Mouse (Mus musculus) liver, postnatal 0 days (tissue): Measurements from ENCODE around the gene Rps6ka1. TPM values are rescaled to one million over a fixed set of nuclear protein-coding genes. Genes with fewer than 3 reads are reported as not detected.
A peak's percentile ranks its signal among the peaks of the same experiment; 100 is the strongest.

Experiments
- ATAC-seq: fragments of 200-750 bp; cut with Nextera tagmentation; 2 replicates; pipeline ENCODE4 v1.8.0; 2017; ENCODE audit warnings: mild to moderate bottlenecking, moderate library complexity
- DNase-seq: peaks from one replicate; pipeline ENCODE4 v3.0.0-alpha.2; 2016
- H3K27ac ChIP-seq: fragments of 300-500 bp; sonication (generic); 2 replicates; pipeline ENCODE4 v1.5.1; 2014; ENCODE audit warnings: antibody characterized with exemption, moderate library complexity, mild to moderate bottlenecking, low read depth
- H3K27me3 ChIP-seq: fragments of 300-500 bp; sonication (generic); 2 replicates; pipeline ENCODE4 v1.6.1; 2014; ENCODE audit warnings: low read length, control low read depth, mixed read lengths; ENCODE audit not compliant: insufficient read depth
- H3K36me3 ChIP-seq: fragments of 300-500 bp; sonication (generic); replicated peaks from 2 replicates; pipeline ENCODE4 v1.6.1; 2014; ENCODE audit warnings: mild to moderate bottlenecking, control low read depth, low read length, moderate library complexity, mixed read lengths; ENCODE audit not compliant: insufficient read depth
- H3K4me1 ChIP-seq: fragments of 300-500 bp; sonication (generic); 2 replicates; pipeline ENCODE4 v1.6.1; 2014; ENCODE audit warnings: antibody characterized with exemption, mild to moderate bottlenecking, control low read depth; ENCODE audit not compliant: insufficient read depth
- H3K4me2 ChIP-seq: fragments of 300-500 bp; sonication (generic); 2 replicates; pipeline ENCODE4 v1.6.1; 2014; ENCODE audit warnings: low read depth, mild to moderate bottlenecking, low read length, moderate library complexity, mixed read lengths
- H3K4me3 ChIP-seq: fragments of 300-500 bp; sonication (generic); 2 replicates; pipeline ENCODE4 v1.5.1; 2014; ENCODE audit warnings: low read depth, low read length
- H3K9ac ChIP-seq: fragments of 300-500 bp; sonication (generic); replicated peaks from 2 replicates; pipeline ENCODE4 v1.6.1; 2014; ENCODE audit warnings: mild to moderate bottlenecking, moderate library complexity
- H3K9me3 ChIP-seq: fragments of 300-500 bp; sonication (generic); 2 replicates; pipeline ENCODE4 v1.6.1; 2016; ENCODE audit warnings: mild to moderate bottlenecking, control low read depth, low read length, mixed read lengths
- CTCF ChIP-seq: sonication (generic); IDR thresholded peaks from 2 replicates; pipeline ENCODE4 v1.5.1; 2016; ENCODE audit warnings: antibody characterized with exemption, low read depth
- EP300 ChIP-seq: IDR thresholded peaks from 2 replicates; pipeline ENCODE4 v1.6.1; 2016; ENCODE audit warnings: antibody characterized with exemption, low read depth, mild to moderate bottlenecking
- WGBS: fragments of 180-500 bp; shearing (Covaris S2); extraction: QIAGEN DNeasy Blood & Tissue Kit; methylation state at CpG from one replicate; pipeline ENCODE4 v1.1.7; 2014; ENCODE audit not compliant: insufficient replicate concordance; 5-methylcytosine and 5-hydroxymethylcytosine counted together
- polyA plus RNA-seq: library from polyadenylated mRNA; unstranded; fragments of >200 nt; fragmentation: Nextera tagmentation; extraction: Ambion mirVana; gene quantifications from 2 replicates; pipeline ENCODE4 v1.2.1, GENCODE M21; 2015

Rps6ka1 gene
- polyA plus RNA-seq, 1 experiment from 2014 or later, result 36.9 TPM

DNA sequence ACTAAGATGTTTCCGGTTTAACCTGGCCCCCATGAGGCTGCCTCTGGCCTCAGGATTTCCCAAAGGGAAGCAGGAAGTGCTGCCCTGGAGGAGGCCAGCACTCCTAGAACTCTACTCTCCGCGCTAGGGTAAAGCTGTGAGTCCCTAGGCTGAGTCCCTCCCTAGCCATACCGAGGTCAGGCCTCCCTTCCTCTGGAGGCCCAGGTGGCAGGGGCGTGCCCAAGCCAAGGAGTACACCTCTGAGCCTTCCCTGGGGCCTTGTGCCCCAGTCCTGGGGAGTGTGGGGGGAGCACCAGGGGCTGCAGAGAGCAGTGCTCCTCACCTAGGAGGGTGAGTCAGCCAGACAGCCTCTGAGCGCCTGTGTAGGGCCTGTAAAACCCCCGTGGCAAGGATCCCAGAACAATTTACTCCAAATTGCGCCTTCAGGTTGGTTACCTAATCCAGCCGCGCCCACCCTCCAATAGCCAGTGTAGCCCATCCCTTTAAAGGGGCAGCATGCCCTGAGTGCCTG lies 1.6 kb downstream of the Rps6ka1 start:
- no peaks in the 10 kb centered on the region for H3K9me3 ChIP-seq
- TF ChIP-seq CTCF, result no peak
- TF ChIP-seq EP300, result no peak
- 39% methylated on average over 10 of the region's 10 CpGs for WGBS
- H3K9ac ChIP-seq, result peak overlapping the region; percentile 38; the same call in 1 of the 2 replicates
- no peaks in the 10 kb centered on the region for H3K36me3 ChIP-seq
- peaks cover 26% of the 10 kb centered on the region for H3K4me1 ChIP-seq
- 0 out of 2 replicates have a peak overlapping the region, but pooled peaks have one; percentile 35 for H3K27ac ChIP-seq
- peak overlapping the region; percentile 98 for H3K4me2 ChIP-seq
- no peaks in the 10 kb centered on the region for H3K27me3 ChIP-seq
- H3K4me3 ChIP-seq, result peak overlapping the region; percentile 77; the same call in 1 of the 2 replicates
- ATAC-seq, result no peak
- peak; percentile 42 for DNase-seq

DNA sequence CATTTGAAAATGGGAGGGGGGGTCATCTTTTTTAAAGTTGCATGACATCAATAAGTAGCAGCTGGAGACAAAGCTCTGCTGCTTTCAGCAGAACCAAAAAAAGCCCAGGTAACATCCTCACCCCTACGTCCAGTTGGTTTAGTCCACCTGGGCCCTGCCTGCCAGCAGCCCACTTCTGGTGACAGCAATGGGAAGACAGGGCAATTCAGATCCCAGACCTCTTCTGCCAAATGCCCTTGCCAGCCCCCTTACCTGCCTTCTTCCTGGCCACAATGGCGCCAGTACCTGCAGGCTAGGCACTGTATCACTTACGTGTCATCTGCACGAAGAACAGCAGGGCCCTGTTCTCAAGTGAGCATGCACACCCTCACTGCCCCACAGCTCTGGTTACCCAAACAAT lies 2.3 kb downstream of the Rps6ka1 start:
- H3K27ac ChIP-seq, result no peak overlapping the region
- no peaks in the 10 kb centered on the region for H3K9me3 ChIP-seq
- TF ChIP-seq CTCF (no peak), EP300 (no peak)
- no peak for DNase-seq
- no peak for ATAC-seq
- H3K9ac ChIP-seq, result no peak overlapping the region
- no peaks in the 10 kb centered on the region for H3K36me3 ChIP-seq
- peak overlapping the region; percentile 98 for H3K4me2 ChIP-seq
- H3K27me3 ChIP-seq, result no peaks in the 10 kb centered on the region
- 80% methylated on average over 4 of the region's 4 CpGs for WGBS
- H3K4me3 ChIP-seq, result no peak overlapping the region
- peaks cover 26% of the 10 kb centered on the region for H3K4me1 ChIP-seq

DNA sequence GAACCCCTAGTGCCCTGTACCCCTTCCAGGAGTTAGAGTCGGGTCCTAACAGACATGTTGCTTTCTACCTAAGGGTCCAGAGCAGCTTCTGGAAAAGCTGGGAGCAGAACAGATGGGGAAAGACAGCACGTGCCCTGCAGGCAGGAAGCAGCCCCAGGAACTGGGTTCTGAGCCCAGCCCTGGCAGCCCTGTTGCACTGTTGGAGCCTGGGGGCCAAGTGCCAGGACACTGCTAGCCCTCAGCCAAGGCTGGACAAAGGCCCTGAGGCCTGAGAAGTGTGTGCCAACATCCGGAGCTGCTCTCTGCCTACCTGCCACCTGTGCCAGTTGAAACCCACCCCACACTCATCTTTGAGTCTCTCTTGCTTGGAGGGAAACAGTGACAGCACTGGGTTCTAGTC lies 2.7 kb downstream of the Rps6ka1 start:
- Histone ChIP-seq H3K27ac (no peak overlapping the region), H3K9me3 (no peaks in the 10 kb centered on the region), H3K4me1 (peaks cover 26% of the 10 kb centered on the region), H3K4me3 (no peak overlapping the region), H3K36me3 (no peaks in the 10 kb centered on the region), H3K4me2 (no peak overlapping the region), H3K27me3 (no peaks in the 10 kb centered on the region), H3K9ac (no peak overlapping the region)
- WGBS, result 70% methylated on average over 3 of the region's 3 CpGs
- ATAC-seq (no peak), DNase-seq (no peak)
- TF ChIP-seq EP300, result no peak
- no peak for TF ChIP-seq CTCF

DNA sequence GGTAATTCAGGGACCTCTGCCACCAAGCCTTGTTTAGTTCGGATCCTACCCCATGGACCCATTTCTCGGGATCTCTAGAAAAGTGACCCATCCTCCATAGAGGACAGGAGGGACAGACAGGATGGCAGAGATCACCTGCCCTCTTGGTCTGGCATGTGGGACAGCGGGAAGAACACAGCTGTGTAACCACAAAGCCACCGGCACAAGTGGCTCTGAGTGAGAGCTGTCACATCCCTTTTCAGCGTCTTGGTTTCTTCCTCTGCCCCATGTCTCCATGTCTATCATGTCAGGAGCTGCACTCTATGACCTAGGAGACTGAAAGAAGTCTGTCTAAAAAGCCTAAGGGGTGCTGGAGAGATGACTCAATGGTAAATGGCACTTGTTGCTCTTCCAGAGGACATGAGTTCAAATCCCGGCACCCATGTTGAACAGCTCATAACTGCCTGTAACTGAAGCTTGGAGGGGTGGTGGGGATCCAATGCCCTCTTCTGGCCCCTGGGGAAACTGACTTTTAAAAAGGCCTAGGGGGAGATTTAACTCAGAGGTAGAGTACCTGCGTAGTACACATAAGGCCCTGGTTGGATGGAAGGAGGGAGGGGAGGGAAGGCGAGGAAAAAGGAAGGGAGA lies 3.4 kb downstream of the Rps6ka1 start:
- no peak overlapping the region for H3K4me2 ChIP-seq
- ATAC-seq (no peak), DNase-seq (peak; percentile 9)
- H3K9me3 ChIP-seq, result no peaks in the 10 kb centered on the region
- H3K9ac ChIP-seq, result no peak overlapping the region
- H3K4me3 ChIP-seq, result no peak overlapping the region
- H3K27me3 ChIP-seq, result no peaks in the 10 kb centered on the region
- no peak overlapping the region for H3K27ac ChIP-seq
- H3K36me3 ChIP-seq, result no peaks in the 10 kb centered on the region
- 71% methylated on average over 8 of the region's 8 CpGs for WGBS
- no peak for TF ChIP-seq EP300
- 0 out of 2 replicates have a peak, but pooled peaks have one; percentile 9 for TF ChIP-seq CTCF
- peaks cover 32% of the 10 kb centered on the region for H3K4me1 ChIP-seq

DNA sequence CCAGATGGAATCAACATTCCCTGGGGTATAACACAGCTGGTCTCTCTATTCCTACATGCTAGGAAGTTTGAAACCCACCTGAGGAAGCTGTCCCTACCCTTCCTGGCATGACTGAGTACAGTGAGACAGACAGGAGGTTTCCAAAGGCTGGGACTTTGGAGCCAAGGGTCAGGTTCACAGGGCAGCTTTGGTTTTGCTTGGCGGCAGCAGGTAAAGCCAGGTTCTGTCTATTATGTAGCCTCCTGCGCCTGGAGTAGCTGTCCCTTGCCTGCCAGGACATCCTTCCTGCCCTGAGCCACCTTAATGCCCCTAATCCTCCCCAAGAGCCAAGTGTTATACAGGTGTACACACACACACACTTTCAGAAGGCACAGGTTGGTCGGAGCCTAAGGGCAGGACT lies 5.7 kb downstream of the Rps6ka1 start:
- Histone ChIP-seq H3K4me1 (peaks cover 32% of the 10 kb centered on the region), H3K36me3 (no peaks in the 10 kb centered on the region), H3K9me3 (no peaks in the 10 kb centered on the region), H3K4me3 (no peak overlapping the region), H3K27ac (peak overlapping the region; percentile 16; the same call in 1 of the 2 replicates), H3K9ac (0 out of 2 replicates have a peak overlapping the region, but pooled peaks have one; percentile 11), H3K4me2 (no peak overlapping the region), H3K27me3 (no peaks in the 10 kb centered on the region)
- TF ChIP-seq EP300 (no peak), CTCF (no peak)
- WGBS, result 81% methylated on average over 3 of the region's 3 CpGs
- ATAC-seq (peak; percentile 35; the same call in 1 of the 2 replicates), DNase-seq (peak; percentile 22)

DNA sequence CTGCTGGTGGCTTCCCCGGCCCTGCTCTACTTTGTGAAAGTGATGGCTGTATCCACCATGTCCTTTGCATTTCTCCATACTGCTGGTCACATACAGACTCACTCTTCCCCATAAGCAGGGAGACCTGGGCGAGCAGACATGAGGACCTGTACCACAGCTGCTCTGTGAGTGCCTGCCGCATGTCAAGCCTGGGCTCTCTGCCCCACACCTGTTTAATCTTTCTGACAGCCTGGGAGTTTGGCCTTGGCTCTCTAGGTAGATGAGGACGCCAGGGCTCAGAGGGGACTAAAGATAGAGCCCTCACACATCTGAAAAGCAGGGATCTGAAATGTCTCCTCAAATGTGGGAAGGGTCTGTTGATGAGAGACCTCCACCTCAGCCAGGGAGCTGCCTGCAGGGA lies 6.2 kb downstream of the Rps6ka1 start:
- H3K27ac ChIP-seq, result peak overlapping the region; percentile 16; the same call in 1 of the 2 replicates

More for the DNA sequence above, 6.2 kb downstream of the Rps6ka1 start:
- Histone ChIP-seq H3K4me3 (no peak overlapping the region), H3K27me3 (no peaks in the 10 kb centered on the region), H3K4me2 (no peak overlapping the region), H3K4me1 (peaks cover 28% of the 10 kb centered on the region), H3K36me3 (no peaks in the 10 kb centered on the region), H3K9ac (no peak overlapping the region), H3K9me3 (no peaks in the 10 kb centered on the region)
- TF ChIP-seq CTCF, result no peak
- TF ChIP-seq EP300, result no peak
- ATAC-seq, result no peak
- WGBS, result 69% methylated on average over 4 of the region's 4 CpGs
- no peak for DNase-seq
